Mouse (Mus musculus): ENCODE data around the gene Gm8857. TPM values are rescaled to one million over a fixed set of nuclear protein-coding genes. Genes with fewer than 3 reads are reported as not detected.
"Not testable (repeated sequence)": the region's sequence is repeated elsewhere in the genome, so short reads cannot be mapped to it uniquely, and the experiment has no call there.

The Gm8857 gene
- not detected in 2 replicates for polyA plus RNA-seq (2016; fragmentation: Nextera tagmentation; extraction: Ambion mirVana)

DNA sequence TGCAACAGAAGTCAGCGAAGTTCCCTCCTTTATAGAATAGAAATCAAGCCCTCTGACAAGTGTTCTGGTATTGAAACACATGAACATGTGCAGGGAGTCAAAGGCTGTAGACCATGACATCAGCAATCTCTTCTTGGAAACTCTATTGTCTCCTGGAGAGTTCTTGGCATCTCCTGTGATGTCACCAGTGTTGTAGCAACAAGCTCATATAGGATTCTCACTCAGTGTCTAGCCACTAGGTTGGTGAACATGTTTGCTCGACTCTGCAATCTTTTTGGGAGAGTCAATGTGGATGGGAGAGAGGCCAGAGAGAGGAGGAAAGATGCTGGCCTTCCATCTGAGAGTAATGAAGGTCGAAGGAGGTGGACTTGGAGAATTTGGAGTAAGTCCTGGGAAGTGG, at the start of gene Gm8857, which contains the start of gene Gm8871:
Gene Gm8857, plus strand, starts transcription at position 303 of the 400 bp plus-strand sequence.
Gene Gm8871, plus strand, starts transcription at position 301 of the 400 bp plus-strand sequence.
- H3K27ac ChIP-seq; DNase-seq (ENCODE audit: low spot score); H3K27me3 ChIP-seq (ENCODE audit: insufficient read depth, poor library complexity, severe bottlenecking); H3K4me1 ChIP-seq (replicated peaks); H3K9me3 ChIP-seq; H3K36me3 ChIP-seq; H3K4me3 ChIP-seq: not testable (repeated sequence)
- WGBS: 71% methylated on average over 3 of the region's 3 CpGs

DNA sequence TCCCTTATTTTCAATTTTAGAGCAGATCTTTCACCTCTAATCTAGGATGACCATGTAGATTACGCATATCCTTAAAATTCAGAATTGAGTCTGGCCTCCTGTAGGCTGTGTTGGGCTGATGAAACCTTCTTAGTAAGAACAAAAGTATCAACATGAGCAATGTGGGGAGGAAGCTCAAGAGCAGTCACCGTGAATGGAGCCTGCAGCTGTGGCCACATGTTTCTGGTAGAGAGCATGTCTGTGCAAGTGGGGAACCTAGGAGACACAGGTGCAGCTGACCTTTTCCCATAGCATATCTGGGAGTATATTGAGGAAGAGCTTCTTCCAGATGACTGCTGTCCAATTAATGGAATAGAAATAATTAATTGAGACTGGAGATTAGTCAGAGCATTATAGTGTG, 5.9 kb downstream of the Gm8857 start:
- DNase-seq (ENCODE audit: low spot score); H3K27me3 ChIP-seq (ENCODE audit: insufficient read depth, poor library complexity, severe bottlenecking); H3K27ac ChIP-seq; H3K36me3 ChIP-seq; H3K4me3 ChIP-seq; H3K4me1 ChIP-seq (replicated peaks); H3K9me3 ChIP-seq: not testable (repeated sequence)
- 85% methylated on average over 2 of the region's 2 CpGs for WGBS

DNA sequence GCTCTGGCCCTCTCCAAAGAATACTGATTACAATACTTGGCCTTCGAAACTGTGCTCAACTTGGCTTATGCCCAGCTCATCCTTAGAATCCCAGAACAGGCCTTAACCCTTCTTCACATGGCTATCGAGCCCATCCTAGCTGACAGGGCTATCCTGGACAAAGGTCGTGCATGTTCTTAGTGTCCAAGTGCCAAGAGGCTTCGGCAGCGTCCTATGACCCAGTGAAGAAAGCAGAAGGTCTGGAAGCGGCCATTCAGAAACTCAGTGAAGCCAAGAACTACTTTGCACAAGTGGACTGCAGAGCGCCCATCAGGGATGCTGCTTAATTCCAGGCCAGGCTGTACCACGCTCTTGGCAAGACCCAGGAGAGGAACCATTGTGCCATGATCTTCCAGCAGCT, 10.4 kb downstream of the Gm8857 start:
- WGBS: 95% methylated on average over 6 of the region's 8 CpGs
- H3K4me3 ChIP-seq; H3K27me3 ChIP-seq (ENCODE audit: insufficient read depth, poor library complexity, severe bottlenecking); H3K9me3 ChIP-seq; H3K27ac ChIP-seq; H3K4me1 ChIP-seq (replicated peaks); DNase-seq (ENCODE audit: low spot score); H3K36me3 ChIP-seq: not testable (repeated sequence)

Other genes with a start within 250 kb of the Gm8857 start
- not detected in 2 replicates for gene Gm8871, start within 50 bp of the Gm8857 start, polyA plus RNA-seq (2016; fragmentation: Nextera tagmentation; extraction: Ambion mirVana)
- not detected in 2 replicates for gene Gm8879, start 179.8 kb downstream of the Gm8857 start, polyA plus RNA-seq (2016; fragmentation: Nextera tagmentation; extraction: Ambion mirVana)
- gene Gm5861, start 235.3 kb downstream of the Gm8857 start, polyA plus RNA-seq (2016; fragmentation: Nextera tagmentation; extraction: Ambion mirVana): not detected in 2 replicates